Mouse (Mus musculus) hindbrain, embryonic 10.5 days (tissue): ENCODE data around the gene Zcchc3. TPM values are rescaled to one million over a fixed set of nuclear protein-coding genes. Genes with fewer than 3 reads are reported as not detected.

Experiments
- DNase-seq: peaks from one replicate; pipeline ENCODE4 v3.0.0-alpha.2; 2017; ENCODE audit warnings: low spot score
- H3K27ac ChIP-seq: fragments of 300-500 bp; sonication (generic); 2 replicates; pipeline ENCODE4 v1.5.1; 2016; ENCODE audit warnings: mild to moderate bottlenecking, moderate library complexity
- H3K27me3 ChIP-seq: fragments of 300-500 bp; sonication (generic); 2 replicates; pipeline ENCODE4 v1.6.1; 2016; ENCODE audit warnings: mild to moderate bottlenecking; ENCODE audit not compliant: poor library complexity, insufficient read depth, severe bottlenecking
- H3K36me3 ChIP-seq: fragments of 300-500 bp; sonication (generic); 2 replicates; pipeline ENCODE4 v1.6.1; 2016; ENCODE audit warnings: mild to moderate bottlenecking, moderate library complexity
- H3K4me1 ChIP-seq: fragments of 300-500 bp; sonication (generic); replicated peaks from 2 replicates; pipeline ENCODE4 v1.6.1; 2016; ENCODE audit warnings: mild to moderate bottlenecking
- H3K4me3 ChIP-seq: fragments of 300-500 bp; sonication (generic); 2 replicates; pipeline ENCODE4 v1.5.1; 2016; ENCODE audit warnings: mild to moderate bottlenecking, moderate library complexity
- H3K9me3 ChIP-seq: fragments of 300-500 bp; sonication (generic); 2 replicates; pipeline ENCODE4 v1.6.1; 2016; ENCODE audit warnings: mild to moderate bottlenecking, moderate library complexity
- WGBS: fragments of 180-500 bp; shearing (Covaris S2); methylation state at CpG from one replicate; pipeline ENCODE4 v1.1.7; 2016; 5-methylcytosine and 5-hydroxymethylcytosine counted together
- polyA plus RNA-seq: library from polyadenylated mRNA; unstranded; fragments of >200 nt; fragmentation: Nextera tagmentation; extraction: Ambion mirVana; gene quantifications from 2 replicates; pipeline ENCODE4 v1.2.1, GENCODE M21; 2016

The Zcchc3 gene
- 45.9 and 47.9 TPM in 2 replicates for polyA plus RNA-seq

GRCm38 (mm10) chr2:152414591-152415165 is at the start of gene Zcchc3:
TSS of gene Zcchc3 (minus strand) at chr2:152415027.
- Histone ChIP-seq H3K9me3 (peaks cover 9% of the 10 kb centered on the region), H3K36me3 (0 out of 2 replicates have a peak, but pooled peaks cover 7% of the 10 kb centered on the region), H3K4me3 (peak within 1 kb of the TSS; percentile 97), H3K4me1 (peaks cover 47% of the 10 kb centered on the region), H3K27me3 (no peaks in the 10 kb centered on the region), H3K27ac (peak within 1 kb of the TSS; percentile 100)
- peak; percentile 92 for DNase-seq
- under 1% methylated on average over 65 of the region's 65 CpGs for WGBS

DNA sequence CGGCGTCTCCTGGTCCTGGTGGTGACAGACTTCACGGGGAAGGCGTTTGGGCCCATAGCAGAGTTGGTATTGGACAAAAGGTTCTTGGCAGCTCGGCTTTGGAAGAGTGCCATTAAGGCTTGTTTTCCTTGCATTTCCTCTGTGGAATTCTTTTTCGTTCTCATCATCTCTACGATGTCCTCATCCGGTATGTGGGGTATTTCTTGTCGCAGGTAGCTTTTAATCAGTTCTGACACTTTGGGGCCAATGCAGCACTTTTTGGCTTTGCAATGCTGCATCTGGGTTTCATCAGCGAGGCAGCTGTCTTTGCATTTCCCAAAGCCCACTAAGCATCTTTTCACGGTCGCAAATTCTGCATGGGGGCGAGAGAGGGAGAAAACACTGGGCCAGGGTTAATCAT is 44.4 kb upstream of the Zcchc3 start:
- no peaks in the 10 kb centered on the region for H3K9me3 ChIP-seq
- no peak overlapping the region for H3K27ac ChIP-seq
- H3K4me3 ChIP-seq, result no peak overlapping the region
- no peak for DNase-seq
- H3K4me1 ChIP-seq, result no peaks in the 10 kb centered on the region
- 74% methylated on average over 13 of the region's 13 CpGs for WGBS
- no peaks in the 10 kb centered on the region for H3K36me3 ChIP-seq
- 0 out of 2 replicates have a peak, but pooled peaks cover 9% of the 10 kb centered on the region for H3K27me3 ChIP-seq

DNA sequence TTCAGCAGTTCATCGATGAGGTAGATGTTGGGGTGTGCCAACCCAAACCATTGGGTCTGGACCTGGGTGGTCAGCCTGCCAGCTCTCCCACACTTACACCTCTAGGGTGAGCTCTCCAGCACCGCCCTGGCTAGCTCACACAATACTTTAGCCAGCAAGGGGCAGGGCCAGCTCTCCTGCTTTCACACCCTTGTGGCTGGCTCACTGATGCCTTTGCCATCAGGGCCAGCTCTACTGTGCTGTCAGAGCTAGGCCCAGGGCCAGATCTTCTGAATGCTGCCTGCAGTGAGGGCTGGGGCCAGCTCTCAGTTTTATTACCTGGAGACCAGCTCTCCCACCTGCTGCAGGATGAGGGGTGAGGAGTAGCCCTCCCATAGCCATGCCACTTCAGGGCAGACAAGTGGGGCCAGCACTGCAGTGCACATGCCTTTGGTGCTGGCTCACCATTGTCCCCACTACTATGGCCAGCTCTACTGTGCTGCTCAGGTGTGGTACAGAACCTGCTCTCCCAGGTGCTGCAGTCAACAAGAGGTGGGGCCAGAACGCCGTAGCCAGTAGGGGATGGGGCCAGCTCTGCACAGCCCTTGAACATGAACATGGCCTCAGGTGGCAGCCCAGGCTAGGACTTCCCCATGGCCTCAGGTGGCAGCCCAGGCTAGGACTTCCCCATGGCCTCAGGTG is 37.4 kb upstream of the Zcchc3 start:
- no peaks in the 10 kb centered on the region for H3K9me3 ChIP-seq
- 0 out of 2 replicates have a peak, but pooled peaks cover 5% of the 10 kb centered on the region for H3K27me3 ChIP-seq
- no peak for DNase-seq
- no peaks in the 10 kb centered on the region for H3K36me3 ChIP-seq
- peaks cover 7% of the 10 kb centered on the region for H3K4me1 ChIP-seq
- no peak overlapping the region for H3K4me3 ChIP-seq
- no peak overlapping the region for H3K27ac ChIP-seq
- WGBS, result 74% methylated on average over 4 of the region's 4 CpGs

DNA sequence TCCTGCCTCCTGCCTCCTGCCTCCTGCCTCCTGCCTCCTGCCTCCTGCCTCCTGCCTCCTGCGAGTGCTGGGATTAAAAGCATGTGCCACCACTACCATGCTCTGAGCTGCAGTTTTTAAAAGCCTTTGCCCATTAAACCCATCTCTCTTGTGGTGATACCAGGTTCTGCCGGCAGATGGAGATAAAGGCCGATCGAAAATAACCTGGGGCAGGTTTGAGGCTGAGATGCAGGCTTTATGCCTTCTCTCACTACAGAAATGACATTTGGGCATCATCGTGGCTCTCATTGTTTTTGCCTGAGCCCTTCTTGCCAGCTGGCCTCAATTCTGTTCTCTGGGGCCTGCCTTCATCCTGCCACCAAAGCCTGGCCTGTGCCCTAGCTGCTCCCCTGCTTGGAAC is 35.4 kb upstream of the Zcchc3 start:
- DNase-seq, result peak; percentile 69
- Histone ChIP-seq H3K4me1 (peaks cover 11% of the 10 kb centered on the region), H3K27ac (no peak overlapping the region), H3K36me3 (no peaks in the 10 kb centered on the region), H3K4me3 (no peak overlapping the region), H3K27me3 (0 out of 2 replicates have a peak, but pooled peaks cover 3% of the 10 kb centered on the region), H3K9me3 (no peaks in the 10 kb centered on the region)
- WGBS, result 5% methylated on average over 5 of the region's 5 CpGs

DNA sequence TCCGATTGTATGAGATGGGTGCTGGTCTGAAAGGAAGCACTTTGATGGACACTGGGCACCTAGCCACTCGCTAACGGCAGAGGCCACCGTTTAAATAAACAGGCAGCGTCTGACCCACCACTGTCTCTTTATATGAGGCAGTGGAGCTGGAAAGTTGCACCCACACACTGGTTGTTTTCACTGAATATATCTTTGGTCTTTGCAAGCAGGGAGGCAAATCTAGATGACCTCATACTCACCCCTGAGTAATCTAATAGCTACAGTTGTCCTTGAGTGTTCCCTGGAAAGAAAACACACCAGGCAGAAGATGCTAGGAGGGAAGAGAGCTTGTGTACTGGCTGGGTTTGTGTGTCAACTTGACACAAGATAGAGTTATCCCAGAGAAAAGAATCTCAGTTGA is 32.6 kb upstream of the Zcchc3 start:
- no peak for DNase-seq
- peaks cover 14% of the 10 kb centered on the region for H3K4me1 ChIP-seq
- H3K4me3 ChIP-seq, result no peak overlapping the region
- no peak overlapping the region for H3K27ac ChIP-seq
- WGBS, result 59% methylated on average over 5 of the region's 5 CpGs
- H3K27me3 ChIP-seq, result no peaks in the 10 kb centered on the region; the same call in 1 of the 2 replicates
- H3K36me3 ChIP-seq, result no peaks in the 10 kb centered on the region
- H3K9me3 ChIP-seq, result no peaks in the 10 kb centered on the region

DNA sequence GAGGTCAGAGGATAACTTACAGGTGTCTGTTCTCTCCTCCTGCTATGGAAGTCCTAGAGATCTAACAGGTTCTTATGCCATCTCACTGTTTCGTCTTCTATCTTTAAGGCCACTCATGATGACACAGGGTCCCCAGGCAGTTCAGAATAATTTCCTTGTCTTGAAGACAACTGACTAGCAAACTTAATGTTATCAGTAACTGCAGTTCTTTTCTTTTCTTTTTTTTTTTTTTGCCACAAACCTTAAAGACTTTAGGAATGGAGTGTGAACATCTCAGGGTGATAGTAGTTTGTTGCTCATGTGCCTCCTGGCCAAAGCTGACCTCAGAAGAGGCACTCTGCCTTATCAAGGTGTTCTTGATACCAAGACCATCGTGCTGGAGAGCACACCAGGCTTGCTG is 31.8 kb upstream of the Zcchc3 start:
- no peak for DNase-seq
- 69% methylated on average over 2 of the region's 2 CpGs for WGBS
- Histone ChIP-seq H3K27me3 (no peaks in the 10 kb centered on the region; the same call in 1 of the 2 replicates), H3K27ac (no peak overlapping the region), H3K36me3 (no peaks in the 10 kb centered on the region), H3K4me1 (peaks cover 14% of the 10 kb centered on the region), H3K4me3 (no peak overlapping the region), H3K9me3 (no peaks in the 10 kb centered on the region)

- Histone ChIP-seq H3K4me1 (peaks cover 14% of the 10 kb centered on the region), H3K36me3 (no peaks in the 10 kb centered on the region), H3K9me3 (no peaks in the 10 kb centered on the region), H3K27ac (no peak overlapping the region), H3K27me3 (peaks cover 7% of the 10 kb centered on the region; the same call in 1 of the 2 replicates), H3K4me3 (no peak overlapping the region)
- 83% methylated on average over 8 of the region's 8 CpGs for WGBS
- DNase-seq, result no peak
Measured at GRCm38 (mm10) chr2:152443281-152443680, 28.5 kb upstream of the Zcchc3 start.

DNA sequence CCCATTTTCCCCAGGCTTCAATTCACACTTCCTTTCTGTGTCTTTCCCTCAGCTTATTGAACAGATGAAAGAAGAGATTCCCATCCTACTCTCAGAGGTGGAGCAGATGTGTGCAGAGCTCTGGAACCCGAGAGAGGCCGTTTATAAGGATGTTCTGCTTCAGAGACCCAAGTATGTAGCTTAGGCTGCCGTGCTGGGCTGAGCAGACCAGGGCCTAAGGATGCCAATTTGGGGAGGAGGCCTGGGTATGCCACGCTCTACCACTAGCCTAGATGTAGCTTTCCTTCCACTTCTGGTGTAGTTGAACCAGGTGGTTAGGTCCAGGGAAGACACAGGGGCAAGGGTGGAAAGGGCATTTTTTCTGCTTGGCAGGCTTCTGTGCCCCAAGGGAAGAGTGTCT is 27.5 kb upstream of the Zcchc3 start:
- Histone ChIP-seq H3K9me3 (no peaks in the 10 kb centered on the region), H3K27ac (no peak overlapping the region), H3K36me3 (no peaks in the 10 kb centered on the region), H3K4me1 (peaks cover 10% of the 10 kb centered on the region), H3K4me3 (no peak overlapping the region), H3K27me3 (peaks cover 7% of the 10 kb centered on the region; the same call in 1 of the 2 replicates)
- DNase-seq, result no peak
- 76% methylated on average over 4 of the region's 4 CpGs for WGBS

GRCm38 (mm10) chr2:152439833-152440232 is 25.0 kb upstream of the Zcchc3 start:
- DNase-seq, result no peak
- Histone ChIP-seq H3K9me3 (no peaks in the 10 kb centered on the region), H3K36me3 (no peaks in the 10 kb centered on the region), H3K4me1 (peaks cover 16% of the 10 kb centered on the region), H3K4me3 (no peak overlapping the region), H3K27ac (no peak overlapping the region), H3K27me3 (peaks cover 24% of the 10 kb centered on the region)
- 87% methylated on average over 2 of the region's 2 CpGs for WGBS

DNA sequence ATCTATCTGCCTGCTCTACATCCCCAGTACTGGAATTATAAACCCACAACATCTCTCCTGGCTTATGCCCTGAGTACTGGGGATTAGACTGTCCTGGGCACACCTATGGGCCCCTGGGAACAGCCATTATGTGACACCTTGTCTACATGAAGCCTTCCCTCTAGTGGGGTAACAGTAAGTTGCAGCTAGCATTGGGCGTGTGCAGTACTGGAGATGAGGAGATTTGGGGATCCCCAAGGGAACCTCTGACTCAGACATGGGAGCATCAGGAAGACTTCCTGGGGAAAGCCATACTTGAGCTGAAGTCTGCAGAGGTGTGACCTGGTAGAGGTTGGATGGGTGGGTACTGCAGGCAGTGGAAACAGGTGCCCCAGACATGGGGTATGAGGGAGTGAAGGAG is 24.1 kb upstream of the Zcchc3 start:
- no peak for DNase-seq
- H3K4me1 ChIP-seq, result peaks cover 16% of the 10 kb centered on the region
- no peaks in the 10 kb centered on the region for H3K9me3 ChIP-seq
- H3K27me3 ChIP-seq, result peaks cover 24% of the 10 kb centered on the region
- no peak overlapping the region for H3K4me3 ChIP-seq
- WGBS, result 51% methylated on average over 1 of the region's 1 CpGs
- no peak overlapping the region for H3K27ac ChIP-seq
- no peaks in the 10 kb centered on the region for H3K36me3 ChIP-seq

GRCm38 (mm10) chr2:152436983-152437860 is 22.4 kb upstream of the Zcchc3 start:
- Histone ChIP-seq H3K27ac (peak overlapping the region; percentile 74), H3K9me3 (no peaks in the 10 kb centered on the region), H3K4me1 (peaks cover 14% of the 10 kb centered on the region), H3K36me3 (no peaks in the 10 kb centered on the region), H3K4me3 (peak overlapping the region; percentile 47), H3K27me3 (peaks cover 24% of the 10 kb centered on the region)
- 3% methylated on average over 23 of the region's 23 CpGs for WGBS
- peak; percentile 85 for DNase-seq

GRCm38 (mm10) chr2:152436405-152436901 is 21.6 kb upstream of the Zcchc3 start:
- peaks cover 14% of the 10 kb centered on the region for H3K4me1 ChIP-seq
- WGBS, result 88% methylated on average over 7 of the region's 7 CpGs
- H3K27me3 ChIP-seq, result peaks cover 24% of the 10 kb centered on the region
- no peaks in the 10 kb centered on the region for H3K9me3 ChIP-seq
- no peaks in the 10 kb centered on the region for H3K36me3 ChIP-seq
- H3K27ac ChIP-seq, result no peak overlapping the region; the same call in 1 of the 2 replicates
- no peak overlapping the region for H3K4me3 ChIP-seq
- no peak for DNase-seq
